Mouse (Mus musculus) thymus, adult 2 months (tissue): ENCODE results near the gene Eya2. TPM values are rescaled to one million over a fixed set of nuclear protein-coding genes. Genes with fewer than 3 reads are reported as not detected.

Experiments used
- DNase-seq: peaks from one replicate; pipeline ENCODE4 v3.0.0; 2021
- H3K27ac ChIP-seq: fragments of 200-500 bp; 2 replicates; pipeline ENCODE4 v1.5.1; 2012; ENCODE audit warnings: low read length, control low read depth; ENCODE audit not compliant: control insufficient read depth, insufficient read depth
- H3K27me3 ChIP-seq: fragments of 200-500 bp; 2 replicates; pipeline ENCODE4 v1.6.1; 2012; ENCODE audit warnings: mild to moderate bottlenecking, low read length, moderate library complexity, mixed read lengths; ENCODE audit not compliant: control insufficient read depth, insufficient read depth
- H3K36me3 ChIP-seq: fragments of 200-500 bp; 2 replicates; pipeline ENCODE4 v1.6.1; 2012; ENCODE audit warnings: mild to moderate bottlenecking, low read length, moderate library complexity; ENCODE audit not compliant: control insufficient read depth, insufficient read depth
- H3K4me1 ChIP-seq: fragments of 200-500 bp; replicated peaks from 2 replicates; pipeline ENCODE4 v1.6.1; 2012; ENCODE audit warnings: low read length; ENCODE audit not compliant: control insufficient read depth, insufficient read depth
- H3K4me3 ChIP-seq: fragments of 200-500 bp; 2 replicates; pipeline ENCODE4 v1.5.1; 2012; ENCODE audit warnings: mild to moderate bottlenecking, low read length, control low read depth, moderate library complexity; ENCODE audit not compliant: control insufficient read depth, insufficient read depth
- CTCF ChIP-seq: fragments of 200-500 bp; IDR thresholded peaks from 2 replicates; pipeline ENCODE4 v1.5.1; 2012; ENCODE audit warnings: mild to moderate bottlenecking, control low read depth, low read length, moderate library complexity, borderline replicate concordance; ENCODE audit not compliant: control insufficient read depth, poor library complexity, insufficient read depth; ENCODE audit errors: extremely low read depth
- POLR2A ChIP-seq: fragments of 200-500 bp; IDR thresholded peaks from 2 replicates; pipeline ENCODE4 v1.6.1; 2012; ENCODE audit warnings: mild to moderate bottlenecking, low read length, control low read depth, moderate library complexity; ENCODE audit not compliant: control insufficient read depth, poor library complexity, insufficient read depth; ENCODE audit errors: extremely low read depth
- WGBS: fragments of 180-500 bp; shearing (Covaris S2); methylation state at CpG from one replicate; pipeline ENCODE4 v1.1.7; 2018; 5-methylcytosine and 5-hydroxymethylcytosine counted together
- polyA plus RNA-seq: library from polyadenylated mRNA; depleted of rRNA; stranded (reverse); fragments of >200 nt; gene quantifications from 2 replicates; pipeline ENCODE4 v1.2.3, GENCODE M21; 2012

The Eya2 gene
- polyA plus RNA-seq, 1 experiment: 85.9 TPM

DNA sequence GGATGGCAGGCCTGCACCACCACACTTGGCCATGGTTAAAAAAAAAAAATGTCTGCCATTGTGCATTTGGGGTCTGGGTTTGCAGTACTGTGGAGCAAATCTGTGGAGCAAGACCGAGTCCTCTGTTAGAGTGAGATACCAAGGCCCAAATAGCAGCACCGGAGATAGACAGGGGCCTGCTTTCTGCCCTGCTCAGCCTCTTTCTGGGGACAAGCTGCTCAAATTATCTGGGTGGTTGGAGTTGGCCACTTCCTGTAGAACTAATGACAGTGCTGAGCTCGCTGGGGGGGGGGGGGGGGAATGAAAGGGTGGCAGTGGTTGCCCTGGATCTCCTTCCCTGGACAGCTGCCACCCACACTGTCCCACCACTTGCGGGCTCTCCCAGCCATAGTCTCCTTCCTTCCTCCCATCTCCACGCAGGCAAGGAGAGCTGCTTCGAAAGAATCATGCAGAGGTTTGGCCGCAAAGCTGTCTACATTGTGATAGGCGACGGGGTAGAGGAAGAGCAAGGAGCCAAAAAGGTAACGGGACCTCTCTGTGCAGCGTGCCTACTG, 174.1 kb downstream of the Eya2 start:
- Histone ChIP-seq H3K4me1 (peaks cover 3% of the 10 kb centered on the region; the same call in 1 of the 2 replicates), H3K27me3 (no peaks in the 10 kb centered on the region), H3K4me3 (no peak overlapping the region), H3K36me3 (0 out of 2 replicates have a peak, but pooled peaks cover 5% of the 10 kb centered on the region), H3K27ac (no peak overlapping the region)
- TF ChIP-seq POLR2A (no peak), CTCF (no peak)
- WGBS: 21% methylated on average over 11 of the region's 11 CpGs
- DNase-seq: no peak

DNA sequence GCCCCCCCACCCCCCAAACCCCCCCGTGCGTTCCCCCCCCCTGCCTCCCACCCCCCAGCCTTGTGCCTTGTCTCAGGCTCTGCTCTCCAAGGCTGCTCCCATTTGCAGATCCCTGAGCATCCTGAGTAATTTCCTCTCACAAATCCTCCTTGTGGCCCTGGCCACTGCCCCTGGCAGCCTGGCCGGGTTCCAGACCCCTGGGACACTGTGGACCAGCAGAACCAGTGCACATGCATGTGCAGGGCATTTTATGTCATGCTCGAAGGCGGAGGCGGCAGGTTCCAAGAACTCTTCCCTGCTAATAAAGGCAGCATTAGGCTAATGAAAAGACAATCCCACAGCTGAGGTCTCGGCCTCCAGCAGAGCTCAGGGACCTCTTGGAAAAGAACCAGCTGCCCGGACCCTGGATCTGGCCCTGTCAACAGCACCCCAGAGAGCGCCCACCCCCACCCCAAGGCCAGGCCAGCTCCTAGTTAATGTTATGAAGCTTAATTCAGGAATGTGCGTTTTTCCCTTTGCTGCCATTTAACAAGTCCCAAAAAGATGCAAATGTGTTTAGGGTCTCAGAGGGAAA, 174.6 kb downstream of the Eya2 start:
- H3K36me3 ChIP-seq: 0 out of 2 replicates have a peak, but pooled peaks cover 5% of the 10 kb centered on the region
- H3K27ac ChIP-seq: no peak overlapping the region
- 78% methylated on average over 10 of the region's 10 CpGs for WGBS
- DNase-seq: no peak
- H3K4me1 ChIP-seq: peaks cover 3% of the 10 kb centered on the region; the same call in 1 of the 2 replicates
- TF ChIP-seq CTCF: no peak
- no peak for TF ChIP-seq POLR2A
- no peak overlapping the region for H3K4me3 ChIP-seq
- no peaks in the 10 kb centered on the region for H3K27me3 ChIP-seq

DNA sequence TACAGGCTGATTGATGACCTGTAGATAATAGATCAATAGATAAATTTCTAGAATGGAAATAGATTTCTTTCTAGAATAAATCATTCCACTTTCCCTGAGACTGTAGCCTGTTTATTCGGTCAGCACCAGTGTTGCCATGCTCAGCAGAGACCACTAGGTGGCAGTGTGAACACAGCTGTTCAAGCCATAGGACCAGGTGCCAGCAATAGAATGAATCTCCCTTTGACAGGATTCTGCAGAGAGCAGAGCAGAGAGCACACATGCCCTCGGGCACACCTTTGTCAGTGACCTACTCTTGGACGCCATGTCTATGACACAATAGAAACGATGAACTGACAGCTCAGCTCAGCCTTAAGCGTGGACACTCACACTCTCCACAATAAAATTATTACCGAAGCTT, 184.1 kb downstream of the Eya2 start:
- H3K36me3 ChIP-seq: no peaks in the 10 kb centered on the region
- peak; percentile 74 for DNase-seq
- no peak overlapping the region for H3K4me3 ChIP-seq
- 28% methylated on average over 6 of the region's 6 CpGs for WGBS
- TF ChIP-seq CTCF (peak; percentile 43; the same call in 1 of the 2 replicates), POLR2A (no peak)
- H3K27me3 ChIP-seq: no peaks in the 10 kb centered on the region
- no peaks in the 10 kb centered on the region for H3K4me1 ChIP-seq
- no peak overlapping the region for H3K27ac ChIP-seq

DNA sequence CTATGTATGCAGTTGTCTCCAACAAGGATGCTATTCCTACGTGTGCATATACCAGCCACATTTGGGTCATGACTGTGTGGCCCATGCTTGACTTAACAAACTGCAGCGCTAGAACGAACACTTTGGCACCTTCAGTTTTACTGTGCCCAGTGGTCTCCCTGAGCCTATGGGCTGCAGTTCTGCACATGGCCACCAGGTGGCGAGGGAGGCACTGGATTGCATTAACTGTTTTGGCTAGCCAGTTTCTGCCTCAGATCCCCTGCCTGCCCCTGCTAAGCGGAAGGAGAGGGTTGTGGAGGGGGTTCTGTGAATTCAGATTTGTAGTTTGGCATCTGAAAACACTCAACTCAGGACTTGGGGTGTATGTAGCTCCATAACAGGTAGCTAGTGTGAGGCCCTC, 187.5 kb downstream of the Eya2 start:
- TF ChIP-seq POLR2A (no peak), CTCF (peak; percentile 97)
- Histone ChIP-seq H3K36me3 (peaks cover 16% of the 10 kb centered on the region), H3K4me1 (no peaks in the 10 kb centered on the region), H3K27me3 (no peaks in the 10 kb centered on the region), H3K4me3 (no peak overlapping the region), H3K27ac (no peak overlapping the region)
- peak; percentile 78 for DNase-seq
- 32% methylated on average over 5 of the region's 5 CpGs for WGBS

DNA sequence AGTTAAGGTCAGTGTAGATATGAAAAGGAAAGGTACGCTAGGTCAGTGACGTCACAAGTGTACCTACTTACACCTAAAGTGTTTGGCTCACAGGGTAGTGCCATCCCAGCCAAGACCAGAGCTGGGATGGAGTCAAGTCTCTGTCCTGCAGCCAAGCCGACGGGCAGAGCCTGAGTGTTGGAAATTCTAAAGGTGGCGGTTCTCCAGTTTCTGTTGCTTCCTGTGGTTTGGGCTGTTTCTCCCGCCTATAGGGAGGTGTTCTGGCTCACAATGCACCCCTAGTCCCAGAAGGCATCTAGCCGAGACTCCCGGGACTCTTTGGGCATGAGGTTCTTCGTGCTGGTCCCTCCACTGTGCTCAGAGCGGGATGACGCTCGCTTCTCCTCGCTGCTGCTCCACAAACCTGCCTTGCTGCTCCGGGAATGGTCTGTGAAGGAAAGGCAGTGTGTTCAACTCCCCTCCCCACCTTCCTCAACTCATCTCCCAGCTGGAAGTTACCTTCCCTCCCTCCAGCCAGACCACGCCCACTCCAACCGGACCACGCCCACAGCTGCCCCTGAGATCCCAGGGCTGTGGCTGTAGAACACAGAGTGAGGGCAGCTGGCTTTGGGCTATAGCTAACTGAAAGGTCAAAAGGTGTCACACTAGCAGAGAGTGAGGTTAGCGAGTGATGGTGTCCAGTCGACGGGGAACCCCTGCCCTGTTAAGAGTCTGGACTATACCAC, 190.6 kb downstream of the Eya2 start:
- 98% methylated on average over 20 of the region's 20 CpGs for WGBS

DNA sequence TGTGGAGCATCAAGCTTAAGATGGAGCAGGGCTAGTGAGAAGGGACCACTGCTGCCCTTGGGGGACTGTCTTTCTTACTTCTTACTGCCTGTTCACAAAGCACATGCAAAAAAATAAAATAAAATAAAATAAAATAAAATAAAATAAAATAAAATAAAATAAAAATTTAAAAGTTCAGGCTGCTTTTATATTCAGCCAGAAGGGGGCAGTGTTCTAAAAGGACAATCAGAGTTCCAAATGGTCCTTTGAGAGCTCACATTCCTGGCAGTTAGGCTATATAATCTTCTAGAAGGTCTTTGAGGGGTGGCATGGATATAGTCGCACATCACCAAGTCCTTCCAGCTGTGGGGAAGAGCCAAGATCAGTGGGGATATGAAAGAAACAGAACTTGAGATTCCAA, 191.6 kb downstream of the Eya2 start:
- no peak overlapping the region for H3K27ac ChIP-seq
- TF ChIP-seq POLR2A: no peak
- no peak for TF ChIP-seq CTCF
- H3K4me1 ChIP-seq: no peaks in the 10 kb centered on the region
- DNase-seq: no peak
- H3K27me3 ChIP-seq: no peaks in the 10 kb centered on the region
- no peak overlapping the region for H3K4me3 ChIP-seq
- 97% methylated on average over 1 of the region's 1 CpGs for WGBS
- H3K36me3 ChIP-seq: peaks cover 23% of the 10 kb centered on the region

More for the DNA sequence above, 190.6 kb downstream of the Eya2 start:
- TF ChIP-seq CTCF (no peak), POLR2A (no peak)
- Histone ChIP-seq H3K27me3 (no peaks in the 10 kb centered on the region), H3K4me1 (no peaks in the 10 kb centered on the region), H3K36me3 (peaks cover 23% of the 10 kb centered on the region), H3K4me3 (no peak overlapping the region), H3K27ac (no peak overlapping the region)
- DNase-seq: no peak
